In the genomic region with DNA sequence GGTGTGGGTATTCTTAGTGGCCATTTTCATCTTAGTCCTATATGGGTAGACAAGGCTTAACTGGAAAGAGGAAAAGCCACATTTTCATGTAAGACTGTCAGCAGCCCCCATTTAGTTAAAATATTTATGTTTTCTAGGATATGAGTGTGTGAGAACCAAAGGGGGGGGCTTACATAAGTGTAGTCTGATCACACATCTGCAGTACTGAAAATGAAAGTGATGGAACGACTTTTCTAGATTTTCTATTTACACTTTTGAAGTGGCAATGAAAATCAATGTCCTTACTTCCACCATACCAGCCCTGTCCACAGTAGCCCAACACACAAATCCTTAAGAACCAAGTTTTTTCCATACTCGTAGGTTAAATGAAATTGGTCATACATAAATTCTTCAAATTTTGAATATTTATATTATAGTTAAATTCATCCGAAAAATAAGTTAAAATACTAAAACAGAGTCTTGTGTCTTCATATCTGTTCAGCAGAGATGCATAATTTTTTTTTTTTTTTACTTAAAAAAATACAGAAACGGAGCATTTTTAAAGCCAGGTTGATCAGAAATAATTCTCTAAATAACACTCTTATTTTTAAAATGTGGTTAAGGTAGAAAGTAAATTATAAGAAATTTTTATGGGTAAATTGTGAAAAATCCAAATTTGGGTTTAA, we compare ENCODE assay signal across 11 mouse cellular contexts. TPM values are rescaled to one million over a fixed set of nuclear protein-coding genes. Genes with fewer than 3 reads are reported as not detected.
DNase-seq lines count a peak whose midpoint lies in the region; ATAC-seq and TF ChIP-seq lines count a peak whose summit lies in the region.
"Had no signal": no experiment of that assay in that cellular context is flagged by ENCODE, and none has a peak within 500 bp of the region (broad histone marks: within the 10 kb centered on the region; RNA-seq: fewer than 3 reads in every experiment).

No protein-coding gene starts in this region.

- H3K4me1 ChIP-seq in heart, postnatal 0 days (ENCODE audit: control insufficient read depth, insufficient read depth), result peaks cover 11% of the 10 kb centered on the region
- H3K4me1 ChIP-seq in heart, adult 2 months (ENCODE audit: control insufficient read depth, insufficient read depth, low read length), result no peaks in the 10 kb centered on the region; the same call in 1 of the 2 replicates
- peaks cover 17 to 19% of the 10 kb centered on the region in 2 experiments for H3K4me1 ChIP-seq in liver, embryonic 14.5 days (replicated peaks; ENCODE audit: control insufficient read depth in 2 of 2, insufficient read depth in 2 of 2, low read length in 1 of 2)

- H3K4me3 ChIP-seq in heart, postnatal 0 days (ENCODE audit: low read depth, low read length), result no peak overlapping the region
- no peak overlapping the region for H3K4me3 ChIP-seq in heart, adult 2 months
- peak overlapping the region in 1 of 2 experiments; percentile 36; a peak in 2 of 4 replicates for H3K4me3 ChIP-seq in liver, embryonic 14.5 days (ENCODE audit: insufficient read depth in 1 of 2, low read depth in 2 of 2, low read length in 2 of 2)

- no peaks in the 10 kb centered on the region for H3K27me3 ChIP-seq in heart, postnatal 0 days (ENCODE audit: control insufficient read depth, insufficient read depth, low read length)
- no peaks in the 10 kb centered on the region for H3K27me3 ChIP-seq in heart, adult 2 months (ENCODE audit: control insufficient read depth, insufficient read depth, low read length)
- H3K27me3 ChIP-seq in liver, embryonic 14.5 days (ENCODE audit: control insufficient read depth, insufficient read depth, low read length), result no peaks in the 10 kb centered on the region
- H3K27me3 ChIP-seq: Patski had no signal

- no peak overlapping the region; the same call in 1 of the 2 replicates for H3K9ac ChIP-seq in heart, postnatal 0 days (replicated peaks; ENCODE audit: low read depth, low read length)
- no peak overlapping the region for H3K9ac ChIP-seq in heart, adult 2 months (ENCODE audit: low read depth, low read length)
- H3K9ac ChIP-seq in liver, embryonic 14.5 days (replicated peaks), result no peak overlapping the region; the same call in 1 of the 2 replicates

- ATAC-seq in heart, postnatal 0 days (ENCODE audit: insufficient read depth, low read depth), result no peak
- ATAC-seq in liver, embryonic 14.5 days (ENCODE audit: insufficient read depth), result no peak
- no peak for ATAC-seq in megakaryocyte-erythroid progenitor cell, adult 5-6 weeks (replicated peaks; ENCODE audit: low FRiP score, low TSS enrichment, poor library complexity, severe bottlenecking)
- ATAC-seq: Patski had no signal

- no peak for TF ChIP-seq POLR2A in heart, adult 2 months (IDR thresholded peaks at IDR 0.05; ENCODE audit: insufficient read depth, low read depth, low read length)

- H3K4me2 ChIP-seq in heart, postnatal 0 days (ENCODE audit: low read depth, low read length), result peak overlapping the region; percentile 40
- peak overlapping the region; percentile 59 for H3K4me2 ChIP-seq in liver, embryonic 14.5 days (ENCODE audit: low read depth)

- intact Hi-C loops in heart, adult 2 months (cut with DNase I), result no loop called here

- TF ChIP-seq EP300 in heart, postnatal 0 days (IDR thresholded peaks at IDR 0.05; ENCODE audit: low read depth), result no peak
- no peak for TF ChIP-seq EP300 in heart, adult 2 months (IDR thresholded peaks at IDR 0.05; ENCODE audit: insufficient read depth, low read depth, low read length)
- no peak for TF ChIP-seq EP300 in liver, embryonic 14.5 days (IDR thresholded peaks at IDR 0.05; ENCODE audit: low read depth)

- no peaks in the 10 kb centered on the region; the same call in 1 of the 2 replicates for H3K79me2 ChIP-seq in heart, adult 2 months (replicated peaks; ENCODE audit: control insufficient read depth, insufficient read depth, low read length)

- no peak for DNase-seq in heart, postnatal 0 days (ENCODE audit: low spot score)
- no peak for DNase-seq in heart, adult 2 months
- DNase-seq in 3T3-L1 (ENCODE audit: low read depth, low spot score) (peak; percentile 62), MN1 (ENCODE audit: low spot score) (no peak)
- DNase-seq in Muller cell, postnatal 12 days (ENCODE audit: inconsistent ontology term), result peak; percentile 55
- no peak for DNase-seq in liver, embryonic 14.5 days (ENCODE audit: low read depth in 3 of 3, low spot score in 3 of 3)
- no peak for DNase-seq in layer of hippocampus, postnatal 10 days (ENCODE audit: low spot score in 2 of 2)
- DNase-seq: kidney, adult 11 months; right cerebral cortex, postnatal 25 days had no signal

- 65% methylated on average over 4 of the region's 4 CpGs for WGBS in heart, postnatal 0 days
- WGBS in heart, adult 2 months, result 56% methylated on average over 4 of the region's 4 CpGs
- 52% methylated on average over 4 of the region's 4 CpGs for WGBS in liver, embryonic 14.5 days (ENCODE audit: insufficient replicate concordance)

- H3K9me3 ChIP-seq in heart, postnatal 0 days (replicated peaks; ENCODE audit: control insufficient read depth, low read length), result no peaks in the 10 kb centered on the region
- no peaks in the 10 kb centered on the region for H3K9me3 ChIP-seq in liver, embryonic 14.5 days (ENCODE audit: control insufficient read depth, low read length)

- H3K36me3 ChIP-seq in heart, postnatal 0 days (replicated peaks; ENCODE audit: control insufficient read depth, insufficient read depth, low read length), result 0 out of 2 replicates have a peak, but pooled peaks cover 14% of the 10 kb centered on the region
- H3K36me3 ChIP-seq in heart, adult 2 months (ENCODE audit: control insufficient read depth, insufficient read depth, low read length), result peaks cover 20% of the 10 kb centered on the region
- H3K36me3 ChIP-seq in liver, embryonic 14.5 days (replicated peaks; ENCODE audit: control insufficient read depth, insufficient read depth, low read depth), result peaks cover 16% of the 10 kb centered on the region

- no peak for TF ChIP-seq CTCF in heart, postnatal 0 days (IDR thresholded peaks at IDR 0.05; ENCODE audit: low read depth)
- no peak for TF ChIP-seq CTCF in heart, adult 2 months (IDR thresholded peaks at IDR 0.05)
- no peak for TF ChIP-seq CTCF in liver, embryonic 14.5 days (IDR thresholded peaks at IDR 0.05; ENCODE audit: low read depth)

- no peak overlapping the region for H3K27ac ChIP-seq in heart, postnatal 0 days (ENCODE audit: low read depth)
- H3K27ac ChIP-seq in heart, adult 2 months, result no peak overlapping the region; the same call in 1 of the 2 replicates
- H3K27ac ChIP-seq in liver, embryonic 14.5 days, result peak overlapping the region; percentile 17; the same call in 1 of the 2 replicates

RNA-seq across cellular contexts. Expression of a gene that starts 5.6 kb away (rescaled TPM):
- 42.9 and 65.1 TPM in 2 replicates for total RNA-seq in heart, postnatal 0 days (2014; rRNA removed; ENCODE audit: low replicate concordance)
- 23.7 and 27.0 TPM in 2 replicates for polyA plus RNA-seq in heart, postnatal 0 days (2015; fragmentation: Nextera tagmentation; extraction: Ambion mirVana)
- 10 to 100 TPM; 35.9 to 42.0 TPM for total RNA-seq in heart, adult 2 months (2021)
- 14.6 and 15.0 TPM in 2 replicates for polyA plus RNA-seq in heart, adult 2 months (2012; rRNA removed)
- 8.4 and 12.2 TPM in 2 replicates for polyA plus RNA-seq in liver, embryonic 14.5 days (2012; rRNA removed)
- polyA plus RNA-seq in liver, embryonic 14.5 days (2014; fragmentation: Nextera tagmentation; extraction: Ambion mirVana), result 11.7 and 12.6 TPM in 2 replicates
- total RNA-seq in megakaryocyte-erythroid progenitor cell, adult 5-6 weeks (2014; fragmentation: Nextera tagmentation), result 17.2 and 22.1 TPM in 2 replicates
- 34.9 and 49.3 TPM in 2 replicates for total RNA-seq in megakaryocyte-erythroid progenitor cell, adult 5-6 weeks (2017)
- total RNA-seq in layer of hippocampus, postnatal 10 days (2021), result 10 to 100 TPM; 54.2 to 58.4 TPM

RNA-seq across cellular contexts. Expression of a gene that starts 27.4 kb away (rescaled TPM):
- total RNA-seq in heart, postnatal 0 days (2014; rRNA removed; ENCODE audit: low replicate concordance), result 4.0 and 13.4 TPM in 2 replicates
- polyA plus RNA-seq in heart, postnatal 0 days (2015; fragmentation: Nextera tagmentation; extraction: Ambion mirVana), result 7.6 and 9.4 TPM in 2 replicates
- total RNA-seq in heart, adult 2 months (2021), result 1 to 10 TPM; 3.2 to 4.8 TPM
- 4.4 and 6.1 TPM in 2 replicates for polyA plus RNA-seq in heart, adult 2 months (2012; rRNA removed)
- 4.4 and 4.7 TPM in 2 replicates for polyA plus RNA-seq in liver, embryonic 14.5 days (2012; rRNA removed)
- polyA plus RNA-seq in liver, embryonic 14.5 days (2014; fragmentation: Nextera tagmentation; extraction: Ambion mirVana), result 4.4 and 4.9 TPM in 2 replicates
- 6.5 and 6.9 TPM in 2 replicates for total RNA-seq in megakaryocyte-erythroid progenitor cell, adult 5-6 weeks (2014; fragmentation: Nextera tagmentation)
- 4.5 and 7.0 TPM in 2 replicates for total RNA-seq in megakaryocyte-erythroid progenitor cell, adult 5-6 weeks (2017)
- 10 to 100 TPM; 27.1 to 27.2 TPM for total RNA-seq in layer of hippocampus, postnatal 10 days (2021)

RNA-seq across cellular contexts. Expression of a gene that starts 55.7 kb away (rescaled TPM):
- total RNA-seq in heart, postnatal 0 days (2014; rRNA removed; ENCODE audit: low replicate concordance), result 24.8 and 28.5 TPM in 2 replicates
- polyA plus RNA-seq in heart, postnatal 0 days (2015; fragmentation: Nextera tagmentation; extraction: Ambion mirVana), result 6.9 and 9.2 TPM in 2 replicates
- 1 to 10 TPM; 6.9 to 9.3 TPM for total RNA-seq in heart, adult 2 months (2021)
- 3.6 and 4.4 TPM in 2 replicates for polyA plus RNA-seq in heart, adult 2 months (2012; rRNA removed)
- 0.78 and 0.95 TPM in 2 replicates for polyA plus RNA-seq in liver, embryonic 14.5 days (2012; rRNA removed)
- polyA plus RNA-seq in liver, embryonic 14.5 days (2014; fragmentation: Nextera tagmentation; extraction: Ambion mirVana), result 1.6 and 2.2 TPM in 2 replicates
- 0.90 and 1.5 TPM in 2 replicates for total RNA-seq in megakaryocyte-erythroid progenitor cell, adult 5-6 weeks (2014; fragmentation: Nextera tagmentation)
- total RNA-seq in megakaryocyte-erythroid progenitor cell, adult 5-6 weeks (2017), result 0.66 and 0.80 TPM in 2 replicates
- 1 to 10 TPM; 4.0 to 4.8 TPM for total RNA-seq in layer of hippocampus, postnatal 10 days (2021)

Comparison
In these comparisons a context has a peak if more than half of its experiments do, and no peak if none do; other contexts are left out.
1. DNase-seq: peak in 3T3-L1 (single experiment) and Muller cell, postnatal 12 days (single experiment); none in heart, postnatal 0 days (single experiment), heart, adult 2 months (0 of 2), liver, embryonic 14.5 days (0 of 3), MN1 (single experiment) and layer of hippocampus, postnatal 10 days (0 of 2).